Mouse (Mus musculus) CH12.LX (cell line): Measurements from ENCODE around the gene Gm21312.
"Not testable (repeated sequence)": the region's sequence is repeated elsewhere in the genome, so short reads cannot be mapped to it uniquely, and the experiment has no call there.

Experiments
- CHD1 ChIP-seq: IDR thresholded peaks from 2 replicates; pipeline ENCODE4 v1.6.1; 2012; ENCODE audit warnings: low read depth, low read length, improper control_type of control experiment, inconsistent platforms
- CTCF ChIP-seq, 2 experiments: IDR thresholded peaks in 1 of 2; conservative IDR thresholded peaks in 1 of 2; 2 replicates each; pipeline ENCODE4 v1.5.1; 2011 to 2012; ENCODE audit warnings: low read depth in 2 of 2, low read length in 2 of 2, improper control_type of control experiment in 1 of 2, inconsistent platforms in 1 of 2, mild to moderate bottlenecking in 1 of 2, moderate library complexity in 1 of 2
- E2F4 ChIP-seq: IDR thresholded peaks from 2 replicates; pipeline ENCODE4 v1.6.1; 2011; ENCODE audit warnings: low read depth, low read length, improper control_type of control experiment; ENCODE audit not compliant: insufficient replicate concordance
- EP300 ChIP-seq: IDR thresholded peaks from 2 replicates; pipeline ENCODE4 v1.6.1; 2011; ENCODE audit warnings: low read length, improper control_type of control experiment
- ETS1 ChIP-seq: conservative IDR thresholded peaks from 2 replicates; pipeline ENCODE4 v1.6.1; 2012; ENCODE audit warnings: low read depth, mild to moderate bottlenecking, inconsistent platforms, low read length, improper control_type of control experiment, moderate library complexity
- GABPA ChIP-seq: IDR thresholded peaks from 2 replicates; pipeline ENCODE4 v1.6.1; 2012; ENCODE audit warnings: low read depth, low read length, improper control_type of control experiment, inconsistent platforms; ENCODE audit not compliant: insufficient replicate concordance
- KAT2A ChIP-seq: IDR thresholded peaks from 2 replicates; pipeline ENCODE4 v1.6.1; 2012; ENCODE audit warnings: low read length, improper control_type of control experiment, inconsistent platforms; ENCODE audit not compliant: insufficient replicate concordance
- MYC ChIP-seq: IDR thresholded peaks from 2 replicates; pipeline ENCODE4 v1.6.1; 2011; ENCODE audit warnings: low read depth, mild to moderate bottlenecking, improper control_type of control experiment, low read length
- POLR2A ChIP-seq: IDR thresholded peaks from 2 replicates; pipeline ENCODE4 v1.6.1; 2011; ENCODE audit warnings: low read depth, mild to moderate bottlenecking, improper control_type of control experiment, low read length
- POLR2AphosphoS2 ChIP-seq: IDR thresholded peaks from 2 replicates; pipeline ENCODE4 v1.6.1; 2011; ENCODE audit warnings: low read depth, low read length, improper control_type of control experiment
- RAD21 ChIP-seq: IDR thresholded peaks from 2 replicates; pipeline ENCODE4 v1.6.1; 2011; ENCODE audit warnings: low read depth, mild to moderate bottlenecking, low read length, improper control_type of control experiment, moderate library complexity
- TCF12 ChIP-seq: IDR thresholded peaks from 2 replicates; pipeline ENCODE4 v1.6.1; 2014; ENCODE audit warnings: low read depth, mild to moderate bottlenecking, inconsistent platforms, low read length, improper control_type of control experiment
- USF1 ChIP-seq: IDR thresholded peaks from 2 replicates; pipeline ENCODE4 v1.6.1; 2014; ENCODE audit warnings: low read depth, mild to moderate bottlenecking, inconsistent platforms, low read length, improper control_type of control experiment
- ZKSCAN1 ChIP-seq: IDR thresholded peaks from 2 replicates; pipeline ENCODE4 v1.6.1; 2012; ENCODE audit warnings: low read depth, inconsistent platforms, low read length, improper control_type of control experiment, borderline replicate concordance

DNA sequence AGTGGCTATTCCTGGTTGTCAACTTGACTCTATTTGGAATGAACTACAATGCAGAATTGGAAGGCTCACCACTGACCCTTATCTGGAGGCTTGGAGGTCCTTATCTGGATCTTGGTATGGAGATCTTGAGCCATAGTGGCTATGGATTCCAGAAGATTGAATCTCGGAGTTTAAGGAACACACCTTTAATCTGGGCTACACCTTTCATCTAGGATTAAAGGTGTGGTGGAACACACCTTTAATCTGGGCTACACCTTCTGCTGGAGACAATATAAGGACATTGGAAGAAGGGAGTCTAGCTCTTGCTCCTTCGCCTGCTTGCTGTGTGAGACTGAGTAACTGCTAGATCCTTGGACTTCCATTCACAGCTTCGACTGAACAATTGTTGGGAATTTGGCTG, 17.1 kb upstream of the Gm21312 start, which contains the start of gene Gm8764:
- not testable (repeated sequence) for TF ChIP-seq EP300; ZKSCAN1; GABPA; RAD21; POLR2A; POLR2AphosphoS2; CTCF (conservative IDR thresholded peaks at IDR 0.05 in 1 of 2, IDR thresholded peaks at IDR 0.05 in 1 of 2; ENCODE audit: low read depth in 2 of 2, low read length in 2 of 2); CHD1; KAT2A; TCF12; USF1; MYC; ETS1; E2F4
